Mouse (Mus musculus) limb, embryonic 15.5 days (tissue): ENCODE measurements around the gene Eif4g3. TPM values are rescaled to one million over a fixed set of nuclear protein-coding genes. Genes with fewer than 3 reads are reported as not detected.

Source experiments
- ATAC-seq: fragments of 200-750 bp; cut with Nextera tagmentation; 2 replicates; pipeline ENCODE4 v1.8.0; 2017; ENCODE audit warnings: low read depth, moderate TSS enrichment; ENCODE audit not compliant: insufficient number of reproducible peaks, low FRiP score, low TSS enrichment
- H3K27ac ChIP-seq: fragments of 300-500 bp; sonication (generic); 2 replicates; pipeline ENCODE4 v1.5.1; 2015; ENCODE audit warnings: moderate library complexity, mild to moderate bottlenecking, inconsistent platforms
- H3K27me3 ChIP-seq: fragments of 300-500 bp; sonication (generic); 2 replicates; pipeline ENCODE4 v1.6.1; 2015; ENCODE audit warnings: inconsistent platforms
- H3K36me3 ChIP-seq: fragments of 300-500 bp; sonication (generic); 2 replicates; pipeline ENCODE4 v1.6.1; 2015; ENCODE audit warnings: inconsistent platforms
- H3K4me1 ChIP-seq: fragments of 300-500 bp; sonication (generic); 2 replicates; pipeline ENCODE4 v1.6.1; 2015; ENCODE audit warnings: inconsistent platforms
- H3K4me2 ChIP-seq: fragments of 300-500 bp; sonication (generic); 2 replicates; pipeline ENCODE4 v1.6.1; 2015; ENCODE audit warnings: mild to moderate bottlenecking, inconsistent platforms
- H3K4me3 ChIP-seq: fragments of 300-500 bp; sonication (generic); 2 replicates; pipeline ENCODE4 v1.5.1; 2015; ENCODE audit warnings: mild to moderate bottlenecking, inconsistent platforms
- H3K9ac ChIP-seq: fragments of 300-500 bp; sonication (generic); 2 replicates; pipeline ENCODE4 v1.6.1; 2015; ENCODE audit warnings: inconsistent platforms
- H3K9me3 ChIP-seq: fragments of 300-500 bp; sonication (generic); 2 replicates; pipeline ENCODE4 v1.6.1; 2016; ENCODE audit warnings: inconsistent platforms
- WGBS: fragments of 180-500 bp; shearing (Covaris S2); methylation state at CpG from one replicate; pipeline ENCODE4 v1.1.7; 2015; 5-methylcytosine and 5-hydroxymethylcytosine counted together
- polyA plus RNA-seq: library from polyadenylated mRNA; unstranded; fragments of >200 nt; fragmentation: Nextera tagmentation; extraction: Ambion mirVana; gene quantifications from 2 replicates; pipeline ENCODE4 v1.2.1, GENCODE M21; 2015

Gene Eif4g3
- polyA plus RNA-seq, 1 experiment from 2014 or later, result 29.1 TPM

DNA sequence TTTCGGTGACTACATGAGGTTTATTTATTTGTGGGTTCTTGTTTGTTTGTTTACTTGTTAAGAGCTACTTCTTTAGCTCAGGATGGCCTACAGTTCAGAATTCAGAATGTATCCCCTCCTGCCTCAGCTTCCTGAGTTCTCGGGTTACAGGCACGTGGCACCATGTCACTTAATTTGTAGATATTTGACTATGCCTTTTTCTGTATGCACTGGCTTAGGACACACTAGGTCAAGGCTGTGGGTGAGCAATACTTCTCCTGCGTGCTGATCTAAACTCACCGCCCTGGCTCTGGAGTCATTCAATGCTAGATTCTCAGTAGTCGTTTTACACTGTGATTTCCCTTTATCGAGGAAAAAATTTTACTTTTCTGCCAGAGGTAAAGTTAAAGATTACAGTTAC, 227.9 kb downstream of the Eif4g3 start:
- no peak for ATAC-seq
- Histone ChIP-seq H3K4me2 (no peak overlapping the region), H3K27ac (no peak overlapping the region), H3K9me3 (no peaks in the 10 kb centered on the region), H3K9ac (no peak overlapping the region), H3K4me3 (no peak overlapping the region), H3K4me1 (peaks cover 22% of the 10 kb centered on the region), H3K36me3 (peaks cover 37% of the 10 kb centered on the region), H3K27me3 (no peaks in the 10 kb centered on the region)
- 78% methylated on average over 7 of the region's 7 CpGs for WGBS

DNA sequence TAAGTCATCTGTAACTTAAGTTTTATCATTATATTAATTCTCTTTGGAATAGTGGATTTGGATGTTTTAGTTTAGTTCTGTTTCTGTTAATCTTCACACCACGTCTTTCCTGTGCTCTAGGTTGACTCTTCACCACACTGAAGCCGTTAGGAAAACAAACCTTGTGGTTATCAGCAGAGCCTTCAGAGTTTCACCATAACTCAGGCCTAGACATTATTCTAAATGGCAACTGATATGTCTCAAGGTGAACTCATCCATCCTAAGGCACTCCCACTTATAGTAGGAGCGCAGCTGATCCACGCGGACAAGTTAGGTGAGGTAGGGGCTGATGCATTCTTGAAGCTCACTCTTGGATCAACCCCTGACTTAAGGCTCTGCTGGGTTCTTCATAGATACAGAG, 228.6 kb downstream of the Eif4g3 start:
- Histone ChIP-seq H3K4me2 (no peak overlapping the region), H3K9ac (no peak overlapping the region), H3K4me3 (no peak overlapping the region), H3K9me3 (no peaks in the 10 kb centered on the region), H3K27me3 (no peaks in the 10 kb centered on the region), H3K4me1 (peaks cover 20% of the 10 kb centered on the region), H3K36me3 (peaks cover 44% of the 10 kb centered on the region), H3K27ac (no peak overlapping the region)
- 88% methylated on average over 5 of the region's 5 CpGs for WGBS
- ATAC-seq, result no peak

DNA sequence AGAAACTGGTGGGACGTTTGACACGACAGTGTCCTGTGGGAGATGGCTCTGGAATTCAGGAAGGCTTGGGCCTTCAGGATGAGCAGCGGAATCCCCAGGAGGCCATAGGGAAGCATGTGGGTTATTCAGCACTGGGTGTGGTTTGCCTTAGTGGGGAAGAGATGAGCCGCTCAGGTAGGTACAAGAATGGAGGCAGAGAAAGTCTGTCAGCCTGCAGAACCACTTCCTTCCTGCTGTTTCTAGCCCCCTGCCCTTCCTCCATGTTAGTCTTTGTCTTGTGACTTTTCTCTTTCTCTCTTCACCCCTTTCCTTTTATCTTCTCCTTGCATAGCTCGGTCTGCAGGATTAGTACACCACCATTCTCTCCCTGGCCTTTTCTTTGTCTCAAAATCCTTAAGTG, 229.6 kb downstream of the Eif4g3 start:
- WGBS, result 79% methylated on average over 5 of the region's 5 CpGs

DNA sequence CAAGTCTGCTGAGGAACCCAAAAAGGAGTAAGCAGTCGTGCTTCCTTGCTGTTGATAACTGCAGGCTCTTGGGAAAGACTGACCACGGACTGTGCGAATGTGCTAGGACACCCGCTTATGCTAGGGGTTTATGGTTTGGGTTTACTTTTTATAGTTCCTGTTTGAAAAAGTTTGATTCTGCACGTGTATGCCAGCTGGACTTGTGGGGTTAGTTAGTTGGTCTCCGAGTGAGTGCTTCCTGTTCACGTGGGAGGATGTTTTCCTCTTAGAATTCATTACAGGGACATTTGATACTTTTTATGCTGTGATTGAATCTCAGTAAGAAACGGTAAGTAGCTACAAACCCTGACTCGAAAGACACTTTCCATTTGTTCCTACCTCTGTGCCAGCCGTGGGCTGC, 230.8 kb downstream of the Eif4g3 start:
- Histone ChIP-seq H3K9me3 (no peaks in the 10 kb centered on the region), H3K27ac (no peak overlapping the region), H3K4me3 (no peak overlapping the region), H3K4me1 (peaks cover 12% of the 10 kb centered on the region), H3K9ac (no peak overlapping the region; the same call in 1 of the 2 replicates), H3K36me3 (peaks cover 65% of the 10 kb centered on the region), H3K27me3 (no peaks in the 10 kb centered on the region), H3K4me2 (no peak overlapping the region)
- 46% methylated on average over 10 of the region's 10 CpGs for WGBS
- no peak for ATAC-seq

More for the DNA sequence above, 229.6 kb downstream of the Eif4g3 start:
- no peak overlapping the region for H3K9ac ChIP-seq
- H3K27ac ChIP-seq, result no peak overlapping the region
- no peak for ATAC-seq
- H3K9me3 ChIP-seq, result no peaks in the 10 kb centered on the region
- H3K4me3 ChIP-seq, result no peak overlapping the region
- H3K27me3 ChIP-seq, result no peaks in the 10 kb centered on the region
- H3K4me1 ChIP-seq, result peaks cover 20% of the 10 kb centered on the region
- no peak overlapping the region for H3K4me2 ChIP-seq
- H3K36me3 ChIP-seq, result peaks cover 52% of the 10 kb centered on the region

DNA sequence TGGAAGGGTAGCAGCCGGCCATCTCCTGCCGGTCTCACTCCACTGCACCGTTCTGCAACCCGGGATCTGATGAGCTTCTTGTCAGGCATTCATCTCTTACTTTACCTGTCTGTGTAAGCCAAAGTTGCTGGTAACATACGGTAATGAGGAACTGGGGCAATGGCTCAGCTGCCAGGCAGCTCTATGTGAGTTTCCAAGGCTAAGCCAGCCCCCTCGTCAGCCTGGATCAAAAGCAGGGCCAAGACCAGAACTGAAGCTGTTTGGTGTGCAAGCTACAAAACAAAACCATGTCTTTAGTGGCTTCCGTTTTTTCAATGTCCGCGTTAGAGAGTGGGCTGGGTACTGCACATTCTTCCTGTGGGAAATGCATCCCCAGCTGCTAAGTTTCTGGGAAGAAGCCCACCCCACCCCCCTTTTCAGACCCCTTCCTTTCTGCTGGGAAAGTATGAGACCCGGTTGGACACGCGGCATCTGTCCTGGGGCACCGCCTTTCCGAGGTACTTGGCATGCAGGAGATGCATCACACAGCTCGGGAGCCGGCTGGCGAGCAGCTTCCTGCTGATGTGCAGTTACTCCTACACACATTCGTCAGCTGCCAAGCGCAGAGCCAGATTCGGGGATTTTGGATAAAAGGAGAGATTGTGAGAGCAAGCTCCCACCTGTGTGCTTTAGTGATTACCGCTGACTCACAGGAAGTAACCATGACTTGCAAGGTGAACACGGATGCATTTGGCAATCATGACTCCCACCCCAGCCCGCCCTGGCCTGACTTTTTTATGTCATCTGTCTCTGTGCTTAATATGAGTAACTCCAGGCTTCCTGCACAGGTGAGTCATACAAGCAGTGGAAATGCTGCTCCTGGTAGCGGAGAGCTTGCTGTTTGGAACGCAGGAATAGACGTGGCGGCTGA, 254.2 kb downstream of the Eif4g3 start:
- Histone ChIP-seq H3K9ac (no peak overlapping the region), H3K9me3 (no peaks in the 10 kb centered on the region), H3K27me3 (peaks cover 24% of the 10 kb centered on the region), H3K4me2 (no peak overlapping the region), H3K27ac (no peak overlapping the region), H3K4me3 (no peak overlapping the region), H3K4me1 (peaks cover 28% of the 10 kb centered on the region), H3K36me3 (peaks cover 56% of the 10 kb centered on the region)
- WGBS, result 67% methylated on average over 27 of the region's 27 CpGs
- ATAC-seq, result no peak

DNA sequence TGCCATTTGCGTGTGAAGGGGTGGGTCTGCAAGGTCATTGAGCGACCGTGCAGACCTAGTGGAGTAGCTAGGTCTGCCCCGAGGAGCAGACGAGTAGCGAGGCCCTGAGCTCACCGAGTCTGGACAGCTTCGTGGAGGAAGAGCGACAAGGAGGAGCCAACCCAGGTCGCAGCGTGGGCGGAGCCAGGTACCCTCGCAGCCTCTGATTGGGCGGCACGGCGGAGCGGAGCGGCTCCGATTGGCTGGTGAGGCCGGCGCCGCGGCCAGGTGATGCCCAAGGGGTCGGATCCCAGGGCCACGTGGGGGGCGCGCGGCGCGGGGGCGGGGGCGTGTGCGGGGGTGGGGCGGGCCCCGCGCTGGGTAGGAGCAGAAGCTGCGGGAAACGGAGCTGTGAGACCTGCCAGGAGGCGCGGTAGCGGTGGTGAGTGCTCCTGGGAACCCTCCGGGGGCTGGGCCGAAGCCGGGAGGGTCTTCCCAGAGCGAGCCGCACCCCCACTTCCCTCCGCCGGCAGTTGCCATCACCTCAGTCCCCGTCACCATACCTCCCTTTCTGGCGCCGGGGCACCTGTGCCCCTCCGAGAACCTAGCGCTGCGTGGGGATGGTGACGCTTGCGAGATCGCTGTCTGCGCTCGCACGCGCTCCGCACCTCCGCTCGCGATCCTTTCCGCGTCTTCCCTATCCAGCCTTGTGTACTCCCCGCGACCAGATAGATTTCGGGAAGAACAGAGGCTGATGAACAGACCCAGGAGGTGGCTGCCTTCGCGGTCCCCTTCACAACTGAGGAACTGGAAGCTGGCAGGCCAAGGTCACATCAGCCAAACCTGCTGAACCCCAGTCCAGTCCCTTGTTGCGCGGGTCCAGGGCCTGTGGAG, 257.5 kb downstream of the Eif4g3 start, which contains the start of the genes Sh2d5 and Kif17:
Sh2d5 (plus strand) TSS at position 316 of the 873 bp plus-strand sequence.
Kif17 (plus strand) TSS at position 348 of the 873 bp plus-strand sequence.
- Histone ChIP-seq H3K4me2 (peak within 1 kb of the TSS; percentile 99), H3K36me3 (peaks cover 24% of the 10 kb centered on the region), H3K9ac (peak within 1 kb of the TSS; percentile 14; the same call in 1 of the 2 replicates), H3K27ac (no peak within 1 kb of the TSS), H3K4me3 (peak within 1 kb of the TSS; percentile 48), H3K27me3 (peaks cover 48% of the 10 kb centered on the region), H3K4me1 (peaks cover 33% of the 10 kb centered on the region), H3K9me3 (no peaks in the 10 kb centered on the region)
- peak; percentile 64 for ATAC-seq
- WGBS, result under 1% methylated on average over 66 of the region's 74 CpGs

DNA sequence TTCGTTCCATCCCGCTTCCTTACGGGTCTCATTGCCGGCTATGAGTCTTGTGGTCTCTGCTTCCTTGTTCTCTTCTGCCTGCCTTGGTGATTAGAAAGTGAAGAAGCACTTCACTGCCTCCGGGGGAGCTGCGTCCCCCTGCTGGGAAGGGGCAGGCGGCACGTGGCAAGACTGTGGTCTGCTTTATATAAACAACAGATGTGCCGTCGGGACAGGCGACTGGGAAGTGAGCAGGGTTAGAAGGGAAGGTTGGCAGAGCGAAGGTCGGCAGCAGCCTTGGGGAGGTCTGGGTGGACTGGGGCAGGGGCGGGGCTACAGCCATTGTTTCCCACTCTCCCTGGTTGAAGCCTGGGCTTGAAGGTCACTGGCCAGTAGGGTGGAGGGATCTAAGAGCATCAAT, 259.0 kb downstream of the Eif4g3 start:
- WGBS, result under 1% methylated on average over 14 of the region's 14 CpGs
- no peak overlapping the region for H3K9ac ChIP-seq
- no peaks in the 10 kb centered on the region for H3K9me3 ChIP-seq
- peak overlapping the region; percentile 45 for H3K4me2 ChIP-seq
- H3K4me3 ChIP-seq, result peak overlapping the region; percentile 17
- peaks cover 10% of the 10 kb centered on the region for H3K36me3 ChIP-seq
- peaks cover 48% of the 10 kb centered on the region for H3K27me3 ChIP-seq
- H3K4me1 ChIP-seq, result peaks cover 33% of the 10 kb centered on the region
- H3K27ac ChIP-seq, result no peak overlapping the region
- ATAC-seq, result no peak

DNA sequence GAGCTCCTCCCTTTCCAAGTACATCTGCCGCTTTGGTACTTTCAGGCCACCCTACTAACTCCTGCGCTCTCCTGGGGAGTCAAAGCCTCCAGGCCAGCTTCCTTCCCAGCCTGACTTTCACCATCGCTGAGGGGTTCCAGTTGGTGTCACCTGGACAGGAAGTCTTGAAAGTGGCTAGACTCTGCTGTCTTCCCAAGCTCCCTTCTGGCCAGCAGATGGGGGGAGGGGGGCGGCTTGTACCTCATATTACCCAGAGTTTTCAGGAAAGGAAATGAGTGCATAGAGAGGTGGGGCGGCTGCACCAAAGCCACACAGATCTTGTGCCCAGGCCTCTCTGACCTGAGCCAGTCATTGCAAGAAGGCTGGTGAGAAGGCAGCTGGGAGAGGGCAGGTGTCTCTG, 259.4 kb downstream of the Eif4g3 start:
- Histone ChIP-seq H3K4me2 (peak overlapping the region; percentile 45), H3K9me3 (no peaks in the 10 kb centered on the region), H3K4me3 (peak overlapping the region; percentile 17), H3K4me1 (peaks cover 33% of the 10 kb centered on the region), H3K9ac (no peak overlapping the region), H3K27me3 (peaks cover 48% of the 10 kb centered on the region), H3K36me3 (peaks cover 8% of the 10 kb centered on the region), H3K27ac (no peak overlapping the region)
- ATAC-seq, result no peak
- 16% methylated on average over 5 of the region's 5 CpGs for WGBS

DNA sequence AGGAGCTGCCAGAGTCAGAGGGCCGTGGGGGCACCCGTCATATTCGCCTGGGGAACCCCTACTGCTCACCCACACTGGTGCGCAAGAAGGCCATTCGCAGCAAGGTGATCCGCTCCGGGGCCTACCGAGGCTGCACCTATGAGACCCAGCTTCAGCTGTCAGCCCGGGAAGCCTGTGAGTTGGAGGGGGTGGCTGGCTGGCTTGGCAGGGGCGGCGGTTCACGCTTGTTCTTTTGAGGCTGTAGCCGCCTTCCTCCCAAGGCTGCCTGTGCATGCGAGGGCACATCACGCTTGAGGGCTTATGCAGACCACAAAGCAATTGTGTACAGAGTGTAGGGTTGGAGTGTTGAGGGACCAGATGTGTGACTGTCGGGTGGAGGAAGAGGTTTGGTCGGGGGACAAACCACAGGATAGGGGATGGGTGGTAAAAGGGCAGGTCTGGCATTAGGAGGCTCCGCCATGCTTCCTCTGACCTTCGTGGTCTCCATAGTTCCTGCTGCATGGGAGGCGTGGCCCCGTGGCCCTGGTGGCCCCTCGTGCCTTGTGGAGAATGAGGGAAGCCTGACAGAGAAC, 264.4 kb downstream of the Eif4g3 start:
- no peak overlapping the region for H3K4me2 ChIP-seq
- no peaks in the 10 kb centered on the region for H3K9me3 ChIP-seq
- H3K27ac ChIP-seq, result no peak overlapping the region
- no peak overlapping the region for H3K4me3 ChIP-seq
- H3K4me1 ChIP-seq, result peaks cover 5% of the 10 kb centered on the region
- H3K27me3 ChIP-seq, result peaks cover 22% of the 10 kb centered on the region
- ATAC-seq, result no peak
- WGBS, result 73% methylated on average over 22 of the region's 22 CpGs
- H3K9ac ChIP-seq, result no peak overlapping the region
- no peaks in the 10 kb centered on the region for H3K36me3 ChIP-seq
